Mouse (Mus musculus) c-Kit-positive CD71-positive TER-119-negative erythroid progenitor cells, embryonic 14.5 days (primary cell): Measurements from ENCODE around the gene Calm3.

Experiments used
- DNase-seq: peaks from one replicate; pipeline ENCODE4 v3.0.0-alpha.2; 2013; ENCODE audit warnings: low read depth

The Calm3 gene

GRCm38 (mm10) chr7:16891641-16892351 lies 32.1 kb downstream of the Calm3 start, which contains the start of gene Gng8:
TSS of gene Gng8 (plus strand) at chr7:16891786.
- DNase-seq = peak; percentile 80

DNA sequence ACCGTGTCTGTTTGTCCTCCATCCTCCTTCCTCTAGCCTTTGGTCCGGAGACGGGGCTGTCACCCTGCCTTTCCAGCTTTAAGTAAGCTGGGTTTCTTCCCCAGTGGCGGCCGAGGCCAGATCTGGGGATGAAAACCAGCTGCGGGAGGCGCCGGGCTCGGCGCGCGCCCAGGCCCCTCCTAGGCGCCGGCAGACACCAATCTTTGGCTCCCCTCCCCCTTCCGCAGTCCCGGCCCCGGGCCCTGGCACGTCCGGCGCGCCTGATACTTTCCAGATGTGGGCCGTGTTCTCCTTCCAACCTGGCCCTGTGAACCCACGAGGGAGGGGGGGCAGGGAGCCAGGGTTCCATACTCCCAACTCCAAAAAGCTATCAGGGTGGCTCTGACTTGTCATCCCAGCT lies 33.0 kb downstream of the Calm3 start:
- DNase-seq = no peak

DNA sequence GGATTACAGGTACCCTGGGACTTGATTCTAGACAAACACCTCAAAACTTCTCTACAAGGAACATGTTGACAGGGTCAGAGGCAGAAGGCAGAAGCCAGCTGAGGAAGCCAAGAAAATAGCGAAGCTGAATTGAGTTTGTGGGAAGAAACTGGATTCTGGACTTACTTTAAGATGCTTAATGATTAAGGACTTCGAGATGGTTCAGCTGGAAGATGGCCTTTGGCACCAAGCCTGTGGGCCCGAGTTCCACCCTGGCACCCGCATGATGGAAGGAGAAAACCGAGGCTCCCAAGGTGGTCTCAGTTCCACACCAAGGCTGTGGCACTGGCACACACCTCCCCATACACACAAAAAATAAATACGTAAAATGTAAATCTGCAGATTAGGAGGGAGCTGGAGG lies 33.4 kb downstream of the Calm3 start:
- no peak for DNase-seq

DNA sequence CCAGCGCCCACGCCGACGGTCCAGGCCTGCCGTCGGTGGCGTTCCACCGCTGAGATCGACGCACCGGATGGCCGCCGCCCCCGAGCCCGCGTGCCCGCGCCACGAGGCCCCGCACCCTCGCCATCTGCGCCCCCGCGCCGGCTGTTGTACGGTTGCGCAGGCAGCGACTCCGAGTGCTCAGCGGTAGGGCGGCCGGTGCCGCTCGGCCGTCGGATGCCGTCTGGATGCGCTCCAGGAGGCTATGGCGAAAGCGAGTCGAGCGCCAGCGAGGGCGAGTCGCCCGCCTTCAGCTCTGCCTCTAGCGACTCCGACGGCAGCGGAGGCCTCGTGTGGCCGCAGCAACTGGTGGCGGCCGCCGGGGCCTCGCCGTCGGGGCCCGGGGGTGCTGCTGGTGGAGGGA lies 38.0 kb downstream of the Calm3 start:
- no peak for DNase-seq

DNA sequence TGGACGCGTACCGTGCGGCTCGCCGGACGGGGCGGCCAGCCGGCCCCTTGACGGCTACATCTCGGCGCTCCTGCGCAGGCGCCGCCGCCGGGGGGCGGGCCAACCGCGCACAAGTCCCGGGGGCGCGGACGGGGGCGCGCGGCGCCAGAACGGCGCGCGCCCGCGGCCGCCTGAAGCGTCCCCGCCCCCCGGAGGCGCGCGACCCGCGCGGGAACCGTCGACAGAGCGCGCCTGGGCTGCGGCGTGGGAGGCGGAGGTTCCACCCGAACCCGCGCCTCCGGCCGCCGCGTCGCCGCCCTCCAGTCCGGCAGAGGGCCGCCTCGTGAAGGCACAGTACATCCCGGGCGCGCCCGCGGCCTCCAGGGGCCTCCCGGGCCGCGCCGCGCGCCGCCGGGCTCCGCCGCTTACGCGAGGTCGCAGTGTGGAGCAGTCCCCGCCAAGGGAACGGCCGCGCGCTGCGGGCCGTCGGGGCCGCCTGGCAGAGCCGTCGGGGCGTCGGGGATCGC lies 38.6 kb downstream of the Calm3 start:
- DNase-seq = no peak

GRCm38 (mm10) chr7:16884334-16884733 lies 39.6 kb downstream of the Calm3 start:
- no peak for DNase-seq

DNA sequence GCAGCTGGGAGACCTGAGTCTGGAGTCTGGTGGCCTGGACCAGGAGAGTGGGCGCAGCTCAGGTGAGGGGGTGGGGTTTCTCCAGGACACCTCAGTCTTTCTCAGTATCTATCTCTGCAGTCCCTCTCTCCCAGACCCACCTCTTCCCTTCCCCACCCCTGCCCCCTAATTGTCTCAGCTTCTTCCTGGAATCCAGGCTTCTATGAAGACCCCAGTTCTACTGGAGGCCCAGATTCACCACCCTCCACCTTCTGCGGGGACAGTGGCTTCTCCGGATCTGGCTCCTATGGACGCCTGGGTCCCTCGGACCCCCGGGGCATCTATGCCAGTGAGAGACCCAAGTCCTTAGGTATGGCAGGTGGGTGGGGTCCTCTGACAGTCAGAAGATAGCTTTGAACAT lies 40.8 kb downstream of the Calm3 start:
- no peak for DNase-seq

GRCm38 (mm10) chr7:16880615-16881014 lies 43.3 kb downstream of the Calm3 start:
- DNase-seq = no peak

DNA sequence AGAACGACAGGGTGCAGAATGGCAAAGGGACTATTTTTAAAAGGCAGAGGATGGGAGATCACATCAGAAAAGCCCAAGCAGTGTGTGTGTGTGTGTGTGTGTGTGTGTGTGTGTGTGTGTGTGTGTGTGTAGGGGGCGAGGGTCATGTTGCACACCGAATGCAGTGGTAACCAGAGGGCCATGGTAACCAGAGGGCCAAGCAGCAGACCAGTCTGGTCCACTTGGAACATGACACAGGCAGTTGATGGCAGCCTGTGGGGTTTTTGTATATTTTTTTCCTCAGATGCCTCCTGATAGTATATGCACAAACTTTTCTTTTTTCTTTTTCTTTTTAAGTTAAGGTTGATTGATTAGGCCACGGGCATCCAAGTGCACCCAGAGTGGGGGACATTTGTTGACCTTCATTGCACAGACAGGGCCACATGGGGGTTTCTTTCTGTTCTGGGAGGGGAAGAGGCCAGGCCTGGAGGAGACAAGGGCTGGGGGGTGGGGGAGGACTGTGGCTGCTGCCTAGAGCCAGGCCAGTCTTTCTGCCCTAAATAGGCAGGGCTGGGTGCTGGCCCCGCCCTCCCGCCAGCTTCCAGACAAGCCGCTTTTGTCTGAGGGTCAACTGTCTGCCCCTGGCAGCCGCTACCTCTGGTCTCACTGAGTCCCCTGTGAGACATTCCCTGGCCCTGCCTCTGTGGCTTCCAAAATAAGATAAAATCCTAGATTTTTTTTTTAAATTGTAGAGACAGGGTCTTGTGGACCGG lies 43.9 kb downstream of the Calm3 start:
- DNase-seq = no peak

DNA sequence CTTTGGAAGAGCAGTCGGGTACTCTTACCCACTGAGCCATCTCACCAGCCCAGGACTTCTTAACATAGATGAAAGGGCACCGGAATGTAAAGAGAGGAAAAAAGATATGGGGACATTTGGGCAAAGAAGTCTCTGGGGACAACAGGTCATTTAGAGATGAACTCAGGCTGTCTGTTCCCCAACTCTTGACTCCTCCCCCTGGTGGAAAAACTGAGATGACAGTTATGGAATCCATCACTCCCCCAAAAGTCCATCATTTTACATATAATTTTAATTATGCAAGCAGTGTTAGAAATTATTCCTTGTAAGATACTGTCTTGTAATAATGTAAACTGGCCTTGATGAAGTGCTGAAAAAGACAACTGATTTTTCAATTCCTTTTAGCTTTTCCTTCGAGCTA lies 46.2 kb downstream of the Calm3 start:
- no peak for DNase-seq

GRCm38 (mm10) chr7:16876608-16877007 lies 47.3 kb downstream of the Calm3 start:
- no peak for DNase-seq

DNA sequence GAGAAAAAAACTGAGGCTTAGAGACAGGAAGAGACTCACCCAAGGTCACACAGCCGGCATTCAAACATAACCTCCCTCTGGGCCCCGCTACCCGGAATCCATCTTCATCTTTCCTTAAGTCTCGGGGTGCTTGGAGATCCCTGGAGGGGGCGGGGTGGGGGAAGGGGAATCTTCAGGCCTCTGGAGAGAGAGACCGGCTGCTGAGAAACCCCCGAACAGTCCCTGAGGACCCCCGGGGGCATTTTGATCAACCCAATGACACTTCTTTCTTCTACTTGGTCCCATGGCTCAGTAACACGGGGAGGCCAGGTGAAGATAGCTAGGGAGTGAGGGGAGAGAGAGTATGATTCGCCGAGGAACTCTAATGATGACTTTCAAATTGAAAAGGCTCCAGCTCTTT lies 47.9 kb downstream of the Calm3 start:
- no peak for DNase-seq

- no peak for DNase-seq
Observed at GRCm38 (mm10) chr7:16875326-16875725, 48.6 kb downstream of the Calm3 start.

DNA sequence AGATGAGACGGTGACA lies 48.8 kb downstream of the Calm3 start, which contains the start of gene Dact3:
Gene Dact3, plus strand, starts transcription at position 8 of the 16 bp plus-strand sequence.
- no peak for DNase-seq

GRCm38 (mm10) chr7:16874756-16875309 lies 49.1 kb downstream of the Calm3 start:
- DNase-seq = peak; percentile 99

GRCm38 (mm10) chr7:16874190-16874589 lies 49.7 kb downstream of the Calm3 start:
- peak; percentile 63 for DNase-seq

DNA sequence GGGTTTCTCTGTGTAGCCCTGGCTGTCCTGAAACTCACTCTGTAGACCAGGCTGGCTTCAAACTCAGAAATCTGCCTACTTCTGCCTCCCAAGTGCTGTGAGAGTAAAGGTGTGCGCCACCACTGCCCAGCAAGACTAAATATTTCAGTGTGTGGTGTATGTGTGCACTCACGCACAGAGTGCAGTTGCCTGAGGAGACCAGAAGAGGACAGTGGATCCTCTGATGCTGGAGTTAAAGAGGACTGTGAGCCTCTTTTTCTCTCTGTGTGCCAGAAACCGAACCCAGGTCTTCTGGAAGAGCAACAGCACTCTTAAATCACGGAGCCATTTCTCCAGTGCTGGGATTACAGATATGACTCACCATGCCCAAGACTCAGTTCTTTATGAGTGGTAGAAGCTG lies 50.5 kb downstream of the Calm3 start:
- no peak for DNase-seq

DNA sequence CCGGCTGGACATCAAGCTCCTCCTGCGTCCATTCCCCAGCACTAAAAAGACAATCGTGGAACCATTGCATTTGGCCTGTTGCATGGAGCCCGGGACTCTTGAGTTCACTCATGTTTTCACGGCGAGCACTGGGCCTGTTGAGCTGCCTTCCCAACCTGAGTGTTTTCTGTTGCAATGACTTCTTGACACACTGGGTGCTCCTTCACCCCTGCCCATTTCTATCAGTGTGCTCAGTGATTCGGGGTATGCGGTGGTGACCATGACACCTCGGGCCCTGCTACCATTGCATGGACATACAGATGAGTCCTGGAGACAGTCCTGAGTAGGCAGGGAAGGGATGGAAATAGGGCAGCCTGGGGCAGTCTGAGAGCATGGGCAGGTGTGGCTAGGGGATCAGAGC lies 51.4 kb downstream of the Calm3 start:
- no peak for DNase-seq

- no peak for DNase-seq
Observed at GRCm38 (mm10) chr7:16871600-16871999, 52.3 kb downstream of the Calm3 start.

- no peak for DNase-seq
Observed at GRCm38 (mm10) chr7:16869497-16869896, 54.4 kb downstream of the Calm3 start.

GRCm38 (mm10) chr7:16867488-16867887 lies 56.4 kb downstream of the Calm3 start:
- DNase-seq = no peak
